Mouse (Mus musculus) MEL (cell line): ENCODE measurements around the gene Catsperg1.

Source experiments
- CHD1 ChIP-seq: IDR thresholded peaks from 2 replicates; pipeline ENCODE4 v1.6.1; 2012; ENCODE audit warnings: low read depth, mild to moderate bottlenecking, inconsistent platforms, low read length, improper control_type of control experiment
- CTCF ChIP-seq, 3 experiments: IDR thresholded peaks in 2 of 3; conservative IDR thresholded peaks in 1 of 3; 2 replicates each; pipeline ENCODE4 v1.5.1; 2011 to 2012; ENCODE audit warnings: low read length in 3 of 3, low read depth in 2 of 3, mild to moderate bottlenecking in 2 of 3, improper control_type of control experiment in 1 of 3, inconsistent platforms in 1 of 3, mixed read lengths in 1 of 3, moderate library complexity in 1 of 3; ENCODE audit not compliant: control insufficient read depth in 1 of 3, insufficient read depth in 1 of 3, poor library complexity in 1 of 3, severe bottlenecking in 1 of 3
- EP300 ChIP-seq, 2 experiments: IDR thresholded peaks; 2 replicates each; pipeline ENCODE4 v1.6.1; 2011; ENCODE audit warnings: improper control_type of control experiment in 2 of 2, low read length in 2 of 2, low read depth in 1 of 2, mild to moderate bottlenecking in 1 of 2
- MAX ChIP-seq: IDR thresholded peaks from 2 replicates; pipeline ENCODE4 v1.6.1; 2011; ENCODE audit warnings: low read length, improper control_type of control experiment
- POLR2A ChIP-seq, 2 experiments: IDR thresholded peaks; 2 replicates each; pipeline ENCODE4 v1.6.1; 2011 to 2012; ENCODE audit warnings: low read length in 2 of 2, mild to moderate bottlenecking in 2 of 2, control low read depth in 1 of 2, improper control_type of control experiment in 1 of 2, low read depth in 1 of 2, moderate library complexity in 1 of 2; ENCODE audit not compliant: control insufficient read depth in 1 of 2, insufficient read depth in 1 of 2, poor library complexity in 1 of 2
- POLR2AphosphoS2 ChIP-seq: IDR thresholded peaks from 2 replicates; pipeline ENCODE4 v1.6.1; 2011; ENCODE audit warnings: low read length, improper control_type of control experiment
- POLR2AphosphoS5 ChIP-seq: IDR thresholded peaks from 2 replicates; pipeline ENCODE4 v1.6.1; 2012; ENCODE audit warnings: low read depth, borderline replicate concordance, mild to moderate bottlenecking, inconsistent platforms, low read length, moderate library complexity, mixed read lengths
- ZC3H11A ChIP-seq: IDR thresholded peaks from 2 replicates; pipeline ENCODE4 v1.6.1; 2012; ENCODE audit warnings: low read depth, mild to moderate bottlenecking, inconsistent platforms, low read length, improper control_type of control experiment
- ZKSCAN1 ChIP-seq: IDR thresholded peaks from 2 replicates; pipeline ENCODE4 v1.6.1; 2012; ENCODE audit warnings: low read depth, mild to moderate bottlenecking, inconsistent platforms, low read length, improper control_type of control experiment, moderate library complexity

GRCm38 (mm10) chr7:29158264-29158663 is 55.6 kb downstream of the Catsperg1 start:
- TF ChIP-seq CTCF (IDR thresholded peaks at IDR 0.05 in 2 of 3, conservative IDR thresholded peaks at IDR 0.05 in 1 of 3; ENCODE audit: control insufficient read depth in 1 of 3, insufficient read depth in 1 of 3, low read depth in 2 of 3, low read length in 3 of 3, poor library complexity in 1 of 3, severe bottlenecking in 1 of 3) = no peak
- TF ChIP-seq EP300 (IDR thresholded peaks at IDR 0.05; ENCODE audit: low read depth in 1 of 2, low read length in 2 of 2) = no peak
- TF ChIP-seq POLR2A (IDR thresholded peaks at IDR 0.05; ENCODE audit: control insufficient read depth in 1 of 2, insufficient read depth in 1 of 2, low read depth in 1 of 2, low read length in 2 of 2, poor library complexity in 1 of 2) = no peak
- no peak for TF ChIP-seq POLR2AphosphoS2
- TF ChIP-seq ZC3H11A = no peak
- TF ChIP-seq CHD1 = no peak
- no peak for TF ChIP-seq MAX
- TF ChIP-seq POLR2AphosphoS5 = no peak
- no peak for TF ChIP-seq ZKSCAN1
